Mouse (Mus musculus): Measurements from ENCODE around the gene Elf2. TPM values are rescaled to one million over a fixed set of nuclear protein-coding genes. Genes with fewer than 3 reads are reported as not detected.

The Elf2 gene
- polyA plus RNA-seq, 1 experiment from 2014 or later, result 44.2 TPM

DNA sequence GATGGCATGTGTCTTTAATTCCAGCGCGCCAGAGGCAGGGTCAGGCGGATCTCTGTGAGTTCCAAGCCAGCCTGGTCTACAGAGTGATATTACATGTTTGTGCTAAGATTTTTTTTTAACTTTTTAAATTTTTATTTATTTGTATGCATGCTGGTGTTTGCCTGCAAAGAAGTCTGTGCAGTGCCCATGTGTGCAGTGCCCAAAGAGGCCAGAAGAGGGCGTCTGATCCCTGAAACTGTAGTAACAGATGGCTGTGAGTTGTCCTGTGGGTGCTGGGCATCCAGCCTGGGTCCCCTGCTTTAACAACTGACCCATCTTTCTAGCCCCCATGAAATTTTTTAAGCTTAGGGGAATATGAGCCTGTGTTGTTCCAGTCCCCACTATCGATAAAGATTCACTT, 136.0 kb downstream of the Elf2 start:
- Histone ChIP-seq H3K36me3 (replicated peaks) (no peaks in the 10 kb centered on the region), H3K27me3 (ENCODE audit: poor library complexity, severe bottlenecking) (no peaks in the 10 kb centered on the region), H3K27ac (no peak overlapping the region), H3K4me3 (no peak overlapping the region), H3K9me3 (peaks cover 3% of the 10 kb centered on the region; the same call in 1 of the 2 replicates), H3K4me1 (peaks cover 13% of the 10 kb centered on the region)
- DNase-seq (ENCODE audit: extremely low spot score, low spot score), result no peak
- WGBS, result 86% methylated on average over 5 of the region's 5 CpGs

DNA sequence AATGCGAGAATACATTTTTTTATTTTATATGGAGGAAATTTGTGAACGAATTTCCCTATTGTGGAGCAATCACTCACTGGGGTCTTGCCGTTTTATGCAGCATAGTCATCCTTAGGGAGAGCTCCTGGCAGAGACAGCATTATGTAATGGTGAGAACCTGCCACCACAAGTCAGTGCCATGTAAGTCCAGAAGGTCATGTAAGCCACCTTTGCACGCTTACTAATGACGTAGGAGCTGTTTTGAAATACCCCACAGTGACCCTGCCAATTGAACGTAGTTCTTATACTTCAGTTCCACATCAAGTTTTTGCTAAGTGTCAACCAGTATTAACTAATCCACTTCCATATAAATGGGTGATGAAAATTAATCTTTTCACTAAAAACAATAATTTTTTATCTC, 136.6 kb downstream of the Elf2 start:
- 94% methylated on average over 6 of the region's 6 CpGs for WGBS
- Histone ChIP-seq H3K9me3 (peaks cover 3% of the 10 kb centered on the region; the same call in 1 of the 2 replicates), H3K36me3 (replicated peaks) (no peaks in the 10 kb centered on the region)

More for the DNA sequence above, 136.6 kb downstream of the Elf2 start:
- H3K27me3 ChIP-seq (ENCODE audit: poor library complexity, severe bottlenecking), result no peaks in the 10 kb centered on the region
- peaks cover 13% of the 10 kb centered on the region for H3K4me1 ChIP-seq
- H3K27ac ChIP-seq, result no peak overlapping the region
- DNase-seq (ENCODE audit: extremely low spot score, low spot score), result no peak
- no peak overlapping the region for H3K4me3 ChIP-seq

Small RNA genes lying within 50 kb of the gene (microRNA-seq; reads per million reads assigned to microRNA genes)
- not detected for gene Gm24282

Other genes with a start within 250 kb of the Elf2 start
- gene Noct, start 116.2 kb downstream of the Elf2 start, polyA plus RNA-seq (2016; fragmentation: Nextera tagmentation; extraction: Ambion mirVana), result 11.2 and 11.3 TPM in 2 replicates
- gene Mgarp, start 56.1 kb upstream of the Elf2 start, polyA plus RNA-seq (2016; fragmentation: Nextera tagmentation; extraction: Ambion mirVana), result 8.4 and 12.8 TPM in 2 replicates
- gene Ndufc1, start 68.3 kb upstream of the Elf2 start, polyA plus RNA-seq (2016; fragmentation: Nextera tagmentation; extraction: Ambion mirVana), result 642 and 667 TPM in 2 replicates
- gene Naa15, start 74.5 kb upstream of the Elf2 start, polyA plus RNA-seq (2016; fragmentation: Nextera tagmentation; extraction: Ambion mirVana), result 68.3 and 68.6 TPM in 2 replicates
- gene Rab33b, start 143.3 kb upstream of the Elf2 start, polyA plus RNA-seq (2016; fragmentation: Nextera tagmentation; extraction: Ambion mirVana), result 13.4 and 13.5 TPM in 2 replicates
- 5.0 TPM in 2 replicates for gene Setd7, start 220.2 kb upstream of the Elf2 start, polyA plus RNA-seq (2016; fragmentation: Nextera tagmentation; extraction: Ambion mirVana)

Data from forebrain, embryonic 10.5 days (tissue).